Mouse (Mus musculus): Measurements from ENCODE around the gene Nbeal2. TPM values are rescaled to one million over a fixed set of nuclear protein-coding genes. Genes with fewer than 3 reads are reported as not detected.
"Not testable (repeated sequence)": the region's sequence is repeated elsewhere in the genome, so short reads cannot be mapped to it uniquely, and the experiment has no call there.

Nbeal2 gene
- polyA plus RNA-seq, 1 experiment from 2014 or later = 8.0 TPM

- H3K9me3 ChIP-seq (ENCODE audit: control insufficient read depth, low read length) = no peaks in the 10 kb centered on the region
- 80% methylated on average over 2 of the region's 2 CpGs for WGBS
- DNase-seq (ENCODE audit: low spot score) (no peak), ATAC-seq (replicated peaks; ENCODE audit: low FRiP score) (no peak)
- H3K4me2 ChIP-seq = no peak overlapping the region
- no peaks in the 10 kb centered on the region for H3K36me3 ChIP-seq (ENCODE audit: control insufficient read depth, insufficient read depth, low read length)
- no peak overlapping the region for H3K9ac ChIP-seq (ENCODE audit: low read depth, low read length)
- no peaks in the 10 kb centered on the region for H3K27me3 ChIP-seq (replicated peaks; ENCODE audit: control insufficient read depth, insufficient read depth, low read length)
- no peak overlapping the region for H3K27ac ChIP-seq (ENCODE audit: low read depth, low read length)
- peaks cover 20% of the 10 kb centered on the region for H3K4me1 ChIP-seq (replicated peaks; ENCODE audit: control insufficient read depth, insufficient read depth, low read length)
- no peak overlapping the region for H3K4me3 ChIP-seq (ENCODE audit: low read depth, low read length)
Observed at GRCm38 (mm10) chr9:110687846-110688245, 33.9 kb upstream of the Nbeal2 start.

- Histone ChIP-seq H3K27ac (ENCODE audit: low read depth, low read length) (no peak overlapping the region), H3K4me3 (ENCODE audit: low read depth, low read length) (no peak overlapping the region), H3K9ac (ENCODE audit: low read depth, low read length) (no peak overlapping the region), H3K27me3 (replicated peaks; ENCODE audit: control insufficient read depth, insufficient read depth, low read length) (no peaks in the 10 kb centered on the region), H3K9me3 (ENCODE audit: control insufficient read depth, low read length) (no peaks in the 10 kb centered on the region), H3K4me1 (replicated peaks; ENCODE audit: control insufficient read depth, insufficient read depth, low read length) (peaks cover 27% of the 10 kb centered on the region), H3K4me2 (no peak overlapping the region), H3K36me3 (ENCODE audit: control insufficient read depth, insufficient read depth, low read length) (no peaks in the 10 kb centered on the region)
- DNase-seq (ENCODE audit: low spot score) (no peak), ATAC-seq (replicated peaks; ENCODE audit: low FRiP score) (no peak)
- 71% methylated on average over 5 of the region's 5 CpGs for WGBS
Observed at GRCm38 (mm10) chr9:110687061-110687460, 33.1 kb upstream of the Nbeal2 start.

- 69% methylated on average over 3 of the region's 3 CpGs for WGBS
Observed at GRCm38 (mm10) chr9:110686472-110686871, 32.5 kb upstream of the Nbeal2 start.

GRCm38 (mm10) chr9:110685591-110685990 is 31.6 kb upstream of the Nbeal2 start:
- 47% methylated on average over 5 of the region's 5 CpGs for WGBS
- ATAC-seq (replicated peaks; ENCODE audit: low FRiP score) (peak; percentile 46), DNase-seq (ENCODE audit: low spot score) (no peak)
- H3K4me1 ChIP-seq (replicated peaks; ENCODE audit: control insufficient read depth, insufficient read depth, low read length) = peaks cover 29% of the 10 kb centered on the region
- H3K36me3 ChIP-seq (ENCODE audit: control insufficient read depth, insufficient read depth, low read length) = no peaks in the 10 kb centered on the region
- H3K27ac ChIP-seq (ENCODE audit: low read depth, low read length) = no peak overlapping the region
- H3K9me3 ChIP-seq (ENCODE audit: control insufficient read depth, low read length) = no peaks in the 10 kb centered on the region
- no peak overlapping the region for H3K9ac ChIP-seq (ENCODE audit: low read depth, low read length)
- no peaks in the 10 kb centered on the region for H3K27me3 ChIP-seq (replicated peaks; ENCODE audit: control insufficient read depth, insufficient read depth, low read length)
- H3K4me3 ChIP-seq (ENCODE audit: low read depth, low read length) = no peak overlapping the region
- H3K4me2 ChIP-seq = no peak overlapping the region

More at GRCm38 (mm10) chr9:110686472-110686871, 32.5 kb upstream of the Nbeal2 start:
- Histone ChIP-seq H3K27me3 (replicated peaks; ENCODE audit: control insufficient read depth, insufficient read depth, low read length) (no peaks in the 10 kb centered on the region), H3K9me3 (ENCODE audit: control insufficient read depth, low read length) (no peaks in the 10 kb centered on the region), H3K27ac (ENCODE audit: low read depth, low read length) (no peak overlapping the region), H3K4me3 (ENCODE audit: low read depth, low read length) (no peak overlapping the region), H3K36me3 (ENCODE audit: control insufficient read depth, insufficient read depth, low read length) (no peaks in the 10 kb centered on the region), H3K4me1 (replicated peaks; ENCODE audit: control insufficient read depth, insufficient read depth, low read length) (peaks cover 29% of the 10 kb centered on the region), H3K9ac (ENCODE audit: low read depth, low read length) (no peak overlapping the region), H3K4me2 (no peak overlapping the region)
- DNase-seq (ENCODE audit: low spot score) (no peak), ATAC-seq (replicated peaks; ENCODE audit: low FRiP score) (no peak)

GRCm38 (mm10) chr9:110685187-110685586 is 31.2 kb upstream of the Nbeal2 start:
- Histone ChIP-seq H3K36me3 (ENCODE audit: control insufficient read depth, insufficient read depth, low read length) (no peaks in the 10 kb centered on the region), H3K4me3 (ENCODE audit: low read depth, low read length) (no peak overlapping the region), H3K27me3 (replicated peaks; ENCODE audit: control insufficient read depth, insufficient read depth, low read length) (no peaks in the 10 kb centered on the region), H3K4me1 (replicated peaks; ENCODE audit: control insufficient read depth, insufficient read depth, low read length) (peaks cover 29% of the 10 kb centered on the region), H3K27ac (ENCODE audit: low read depth, low read length) (no peak overlapping the region), H3K9ac (ENCODE audit: low read depth, low read length) (no peak overlapping the region), H3K4me2 (no peak overlapping the region), H3K9me3 (ENCODE audit: control insufficient read depth, low read length) (no peaks in the 10 kb centered on the region)
- 75% methylated on average over 8 of the region's 8 CpGs for WGBS
- no peak; the same call in 1 of the 2 replicates for ATAC-seq (replicated peaks; ENCODE audit: low FRiP score)
- no peak for DNase-seq (ENCODE audit: low spot score)

GRCm38 (mm10) chr9:110684100-110684831 is 30.3 kb upstream of the Nbeal2 start:
- no peak overlapping the region for H3K4me3 ChIP-seq (ENCODE audit: low read depth, low read length)
- H3K4me1 ChIP-seq (replicated peaks; ENCODE audit: control insufficient read depth, insufficient read depth, low read length) = peaks cover 29% of the 10 kb centered on the region
- peak overlapping the region; percentile 3; the same call in 1 of the 2 replicates for H3K27ac ChIP-seq (ENCODE audit: low read depth, low read length)
- H3K9me3 ChIP-seq (ENCODE audit: control insufficient read depth, low read length) = no peaks in the 10 kb centered on the region
- DNase-seq (ENCODE audit: low spot score) = no peak
- H3K27me3 ChIP-seq (replicated peaks; ENCODE audit: control insufficient read depth, insufficient read depth, low read length) = no peaks in the 10 kb centered on the region
- WGBS = 73% methylated on average over 6 of the region's 6 CpGs
- no peak for ATAC-seq (replicated peaks; ENCODE audit: low FRiP score)
- H3K9ac ChIP-seq (ENCODE audit: low read depth, low read length) = no peak overlapping the region
- H3K36me3 ChIP-seq (ENCODE audit: control insufficient read depth, insufficient read depth, low read length) = no peaks in the 10 kb centered on the region
- H3K4me2 ChIP-seq = no peak overlapping the region

GRCm38 (mm10) chr9:110683574-110684099 is 29.7 kb upstream of the Nbeal2 start:
- ATAC-seq (replicated peaks; ENCODE audit: low FRiP score) = no peak
- H3K27me3 ChIP-seq (replicated peaks; ENCODE audit: control insufficient read depth, insufficient read depth, low read length) = no peaks in the 10 kb centered on the region
- no peaks in the 10 kb centered on the region for H3K9me3 ChIP-seq (ENCODE audit: control insufficient read depth, low read length)
- H3K4me2 ChIP-seq = no peak overlapping the region
- no peak overlapping the region; the same call in 1 of the 2 replicates for H3K9ac ChIP-seq (ENCODE audit: low read depth, low read length)
- no peak for DNase-seq (ENCODE audit: low spot score)
- H3K27ac ChIP-seq (ENCODE audit: low read depth, low read length) = no peak overlapping the region
- H3K4me1 ChIP-seq (replicated peaks; ENCODE audit: control insufficient read depth, insufficient read depth, low read length) = peaks cover 29% of the 10 kb centered on the region
- no peak overlapping the region for H3K4me3 ChIP-seq (ENCODE audit: low read depth, low read length)
- 73% methylated on average over 4 of the region's 4 CpGs for WGBS
- H3K36me3 ChIP-seq (ENCODE audit: control insufficient read depth, insufficient read depth, low read length) = no peaks in the 10 kb centered on the region

- H3K27ac ChIP-seq (ENCODE audit: low read depth, low read length); H3K36me3 ChIP-seq (ENCODE audit: control insufficient read depth, insufficient read depth, low read length); H3K4me2 ChIP-seq; ATAC-seq (replicated peaks; ENCODE audit: low FRiP score); H3K4me3 ChIP-seq (ENCODE audit: low read depth, low read length); H3K27me3 ChIP-seq (replicated peaks; ENCODE audit: control insufficient read depth, insufficient read depth, low read length); H3K9ac ChIP-seq (ENCODE audit: low read depth, low read length); H3K9me3 ChIP-seq (ENCODE audit: control insufficient read depth, low read length); DNase-seq (ENCODE audit: low spot score): not testable (repeated sequence)
- peaks cover 30% of the 10 kb centered on the region for H3K4me1 ChIP-seq (replicated peaks; ENCODE audit: control insufficient read depth, insufficient read depth, low read length)
- 82% methylated on average over 3 of the region's 3 CpGs for WGBS
Observed at GRCm38 (mm10) chr9:110682697-110683096, 28.7 kb upstream of the Nbeal2 start.

- Histone ChIP-seq H3K4me1 (replicated peaks; ENCODE audit: control insufficient read depth, insufficient read depth, low read length) (peaks cover 34% of the 10 kb centered on the region), H3K27me3 (replicated peaks; ENCODE audit: control insufficient read depth, insufficient read depth, low read length) (no peaks in the 10 kb centered on the region), H3K27ac (ENCODE audit: low read depth, low read length) (no peak overlapping the region), H3K4me3 (ENCODE audit: low read depth, low read length) (no peak overlapping the region), H3K9ac (ENCODE audit: low read depth, low read length) (no peak overlapping the region), H3K36me3 (ENCODE audit: control insufficient read depth, insufficient read depth, low read length) (no peaks in the 10 kb centered on the region), H3K9me3 (ENCODE audit: control insufficient read depth, low read length) (no peaks in the 10 kb centered on the region), H3K4me2 (no peak overlapping the region)
- ATAC-seq (replicated peaks; ENCODE audit: low FRiP score) = no peak
- DNase-seq (ENCODE audit: low spot score) = no peak
- WGBS = 53% methylated on average over 5 of the region's 5 CpGs
Observed at GRCm38 (mm10) chr9:110682255-110682654, 28.3 kb upstream of the Nbeal2 start.

All from liver, embryonic 11.5 days (tissue).